Mouse (Mus musculus): ENCODE data around the gene Gm21905. TPM values are rescaled to one million over a fixed set of nuclear protein-coding genes. Genes with fewer than 3 reads are reported as not detected.

The Gm21905 gene
- not detected in 2 replicates for polyA plus RNA-seq (2014; fragmentation: Nextera tagmentation; extraction: Ambion mirVana)

GRCm38 (mm10) chr5:67946321-67946720 lies at the start of gene Gm21905:
Gene Gm21905 (minus strand): TSS chr5:67946421.
- no peaks in the 10 kb centered on the region for H3K9me3 ChIP-seq (ENCODE audit: control insufficient read depth, low read depth, low read length)
- no peaks in the 10 kb centered on the region for H3K27me3 ChIP-seq (ENCODE audit: control insufficient read depth, insufficient read depth, low read length)
- no peaks in the 10 kb centered on the region for H3K4me1 ChIP-seq (ENCODE audit: control insufficient read depth, insufficient read depth, low read length)
- H3K4me3 ChIP-seq (ENCODE audit: low read depth, low read length): no peak within 1 kb of the TSS
- WGBS: 81% methylated on average over 5 of the region's 5 CpGs
- no peak within 1 kb of the TSS for H3K9ac ChIP-seq (replicated peaks; ENCODE audit: low read depth, low read length)
- H3K4me2 ChIP-seq (replicated peaks; ENCODE audit: low read depth, low read length): no peak within 1 kb of the TSS
- H3K27ac ChIP-seq (ENCODE audit: low read length): no peak within 1 kb of the TSS
- ATAC-seq (ENCODE audit: insufficient number of reproducible peaks, insufficient read depth, low FRiP score, low read depth): no peak
- H3K36me3 ChIP-seq (ENCODE audit: control insufficient read depth, insufficient read depth, low read length): no peaks in the 10 kb centered on the region

GRCm38 (mm10) chr5:67990426-67990825 lies 44.2 kb upstream of the Gm21905 start:
- H3K4me3 ChIP-seq (ENCODE audit: low read depth, low read length): no peak overlapping the region
- no peak overlapping the region for H3K9ac ChIP-seq (replicated peaks; ENCODE audit: low read depth, low read length)
- no peaks in the 10 kb centered on the region for H3K9me3 ChIP-seq (ENCODE audit: control insufficient read depth, low read depth, low read length)
- H3K27me3 ChIP-seq (ENCODE audit: control insufficient read depth, insufficient read depth, low read length): no peaks in the 10 kb centered on the region
- no peaks in the 10 kb centered on the region for H3K36me3 ChIP-seq (ENCODE audit: control insufficient read depth, insufficient read depth, low read length)
- ATAC-seq (ENCODE audit: insufficient number of reproducible peaks, insufficient read depth, low FRiP score, low read depth): no peak
- H3K4me2 ChIP-seq (replicated peaks; ENCODE audit: low read depth, low read length): no peak overlapping the region
- H3K27ac ChIP-seq (ENCODE audit: low read length): no peak overlapping the region
- no peaks in the 10 kb centered on the region for H3K4me1 ChIP-seq (ENCODE audit: control insufficient read depth, insufficient read depth, low read length)

DNA sequence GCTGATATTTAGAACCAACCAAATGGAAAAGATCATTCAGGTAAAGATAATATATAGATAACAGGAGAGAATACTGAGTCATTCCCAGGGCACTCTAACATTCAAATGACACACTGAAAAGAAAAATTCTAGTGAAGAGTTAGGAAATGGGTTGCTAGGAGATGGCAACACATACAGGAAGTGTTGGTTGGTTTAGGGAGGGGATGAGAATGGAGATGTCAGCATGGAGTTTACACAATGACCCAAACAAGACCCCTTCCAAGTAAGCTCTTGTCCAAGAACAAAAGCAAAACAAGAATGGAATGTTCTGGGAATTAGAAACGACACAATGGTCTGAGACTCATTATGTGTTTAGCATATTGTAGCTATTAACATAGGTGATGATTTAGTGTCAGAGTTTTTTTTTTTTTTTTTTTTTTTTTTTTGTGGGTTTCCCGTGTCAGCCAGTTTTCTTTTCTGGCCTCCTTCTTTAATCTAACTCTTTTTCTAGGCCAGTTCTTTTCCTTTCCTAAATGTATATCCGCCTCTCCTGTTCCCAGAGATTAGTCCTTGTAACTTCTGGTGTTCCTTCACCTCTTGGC lies 35.8 kb upstream of the Gm21905 start:
- H3K4me3 ChIP-seq (ENCODE audit: low read depth, low read length): no peak overlapping the region

GRCm38 (mm10) chr5:67969536-67969935 lies 23.3 kb upstream of the Gm21905 start:
- no peaks in the 10 kb centered on the region for H3K36me3 ChIP-seq (ENCODE audit: control insufficient read depth, insufficient read depth, low read length)
- no peak overlapping the region for H3K27ac ChIP-seq (ENCODE audit: low read length)
- no peak overlapping the region for H3K4me2 ChIP-seq (replicated peaks; ENCODE audit: low read depth, low read length)
- H3K4me1 ChIP-seq (ENCODE audit: control insufficient read depth, insufficient read depth, low read length): no peaks in the 10 kb centered on the region
- H3K27me3 ChIP-seq (ENCODE audit: control insufficient read depth, insufficient read depth, low read length): no peaks in the 10 kb centered on the region
- no peak for ATAC-seq (ENCODE audit: insufficient number of reproducible peaks, insufficient read depth, low FRiP score, low read depth)
- H3K9me3 ChIP-seq (ENCODE audit: control insufficient read depth, low read depth, low read length): no peaks in the 10 kb centered on the region
- H3K4me3 ChIP-seq (ENCODE audit: low read depth, low read length): no peak overlapping the region
- no peak overlapping the region for H3K9ac ChIP-seq (replicated peaks; ENCODE audit: low read depth, low read length)
- WGBS: 79% methylated on average over 7 of the region's 7 CpGs

More for the DNA sequence above, 35.8 kb upstream of the Gm21905 start:
- no peaks in the 10 kb centered on the region for H3K27me3 ChIP-seq (ENCODE audit: control insufficient read depth, insufficient read depth, low read length)
- no peak overlapping the region for H3K4me2 ChIP-seq (replicated peaks; ENCODE audit: low read depth, low read length)
- H3K9ac ChIP-seq (replicated peaks; ENCODE audit: low read depth, low read length): no peak overlapping the region
- H3K36me3 ChIP-seq (ENCODE audit: control insufficient read depth, insufficient read depth, low read length): no peaks in the 10 kb centered on the region
- 63% methylated on average over 3 of the region's 3 CpGs for WGBS
- H3K9me3 ChIP-seq (ENCODE audit: control insufficient read depth, low read depth, low read length): no peaks in the 10 kb centered on the region
- no peak for ATAC-seq (ENCODE audit: insufficient number of reproducible peaks, insufficient read depth, low FRiP score, low read depth)
- H3K27ac ChIP-seq (ENCODE audit: low read length): no peak overlapping the region
- H3K4me1 ChIP-seq (ENCODE audit: control insufficient read depth, insufficient read depth, low read length): no peaks in the 10 kb centered on the region

GRCm38 (mm10) chr5:67961708-67962629 lies 15.7 kb upstream of the Gm21905 start:
- no peak overlapping the region for H3K4me3 ChIP-seq (ENCODE audit: low read depth, low read length)
- 73% methylated on average over 7 of the region's 7 CpGs for WGBS
- no peaks in the 10 kb centered on the region for H3K4me1 ChIP-seq (ENCODE audit: control insufficient read depth, insufficient read depth, low read length)
- H3K27me3 ChIP-seq (ENCODE audit: control insufficient read depth, insufficient read depth, low read length): no peaks in the 10 kb centered on the region
- H3K36me3 ChIP-seq (ENCODE audit: control insufficient read depth, insufficient read depth, low read length): no peaks in the 10 kb centered on the region
- no peak overlapping the region for H3K9ac ChIP-seq (replicated peaks; ENCODE audit: low read depth, low read length)
- H3K9me3 ChIP-seq (ENCODE audit: control insufficient read depth, low read depth, low read length): no peaks in the 10 kb centered on the region
- no peak overlapping the region for H3K4me2 ChIP-seq (replicated peaks; ENCODE audit: low read depth, low read length)
- ATAC-seq (ENCODE audit: insufficient number of reproducible peaks, insufficient read depth, low FRiP score, low read depth): no peak
- H3K27ac ChIP-seq (ENCODE audit: low read length): no peak overlapping the region

GRCm38 (mm10) chr5:67955486-67955885 lies 9.3 kb upstream of the Gm21905 start:
- WGBS: 77% methylated on average over 7 of the region's 7 CpGs
- Histone ChIP-seq H3K4me1 (ENCODE audit: control insufficient read depth, insufficient read depth, low read length) (no peaks in the 10 kb centered on the region), H3K36me3 (ENCODE audit: control insufficient read depth, insufficient read depth, low read length) (no peaks in the 10 kb centered on the region), H3K9me3 (ENCODE audit: control insufficient read depth, low read depth, low read length) (no peaks in the 10 kb centered on the region), H3K4me3 (ENCODE audit: low read depth, low read length) (no peak overlapping the region), H3K9ac (replicated peaks; ENCODE audit: low read depth, low read length) (no peak overlapping the region), H3K27ac (ENCODE audit: low read length) (no peak overlapping the region), H3K27me3 (ENCODE audit: control insufficient read depth, insufficient read depth, low read length) (no peaks in the 10 kb centered on the region), H3K4me2 (replicated peaks; ENCODE audit: low read depth, low read length) (no peak overlapping the region)
- no peak for ATAC-seq (ENCODE audit: insufficient number of reproducible peaks, insufficient read depth, low FRiP score, low read depth)

DNA sequence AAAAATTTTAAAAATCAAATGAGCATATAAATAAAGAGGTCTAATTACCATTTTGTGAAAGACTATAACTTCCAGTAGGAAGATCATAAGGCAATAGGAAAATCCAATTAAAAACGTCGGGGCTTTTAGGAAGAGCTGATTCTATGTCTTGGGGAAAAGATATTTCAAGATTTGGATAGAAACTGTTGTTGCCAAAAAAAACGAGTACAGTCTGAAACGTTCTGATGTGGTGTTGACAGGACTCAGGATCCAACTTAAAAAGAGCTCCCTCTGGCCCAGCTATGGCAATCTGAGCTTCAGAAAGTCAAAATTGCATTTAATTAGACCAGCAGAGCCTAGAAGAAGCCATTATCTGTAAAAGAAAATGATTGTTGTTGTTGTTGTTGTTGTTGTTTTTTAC lies 7.9 kb upstream of the Gm21905 start:
- H3K4me2 ChIP-seq (replicated peaks; ENCODE audit: low read depth, low read length): no peak overlapping the region
- H3K27me3 ChIP-seq (ENCODE audit: control insufficient read depth, insufficient read depth, low read length): no peaks in the 10 kb centered on the region
- no peak overlapping the region for H3K9ac ChIP-seq (replicated peaks; ENCODE audit: low read depth, low read length)
- 83% methylated on average over 4 of the region's 4 CpGs for whole genome bisulfite sequencing
- ATAC-seq (ENCODE audit: insufficient number of reproducible peaks, insufficient read depth, low FRiP score, low read depth): no peak
- H3K36me3 ChIP-seq (ENCODE audit: control insufficient read depth, insufficient read depth, low read length): no peaks in the 10 kb centered on the region
- H3K4me1 ChIP-seq (ENCODE audit: control insufficient read depth, insufficient read depth, low read length): no peaks in the 10 kb centered on the region
- no peak overlapping the region for H3K4me3 ChIP-seq (ENCODE audit: low read depth, low read length)
- no peak overlapping the region for H3K27ac ChIP-seq (ENCODE audit: low read length)
- H3K9me3 ChIP-seq (ENCODE audit: control insufficient read depth, low read depth, low read length): no peaks in the 10 kb centered on the region

DNA sequence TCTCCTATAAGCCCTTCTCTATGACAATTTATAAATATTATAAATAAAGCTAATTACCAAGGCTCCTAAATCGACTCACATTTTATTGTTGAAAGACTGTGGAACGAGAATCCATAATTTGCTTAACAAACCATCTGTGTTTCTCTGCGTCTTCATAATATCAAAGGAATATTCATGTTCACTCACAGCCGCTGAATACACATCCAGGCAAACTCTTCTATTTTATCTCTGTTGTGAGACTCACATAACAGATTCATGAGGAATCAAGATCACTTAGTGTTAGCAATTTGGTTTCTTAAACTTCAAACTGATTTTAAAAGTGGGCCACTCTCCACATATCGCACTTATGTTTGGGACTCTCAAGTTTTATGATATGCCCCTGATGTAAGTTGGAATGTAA lies 1.9 kb upstream of the Gm21905 start:
- no peak overlapping the region for H3K9ac ChIP-seq (replicated peaks; ENCODE audit: low read depth, low read length)
- ATAC-seq (ENCODE audit: insufficient number of reproducible peaks, insufficient read depth, low FRiP score, low read depth): no peak
- no peaks in the 10 kb centered on the region for H3K36me3 ChIP-seq (ENCODE audit: control insufficient read depth, insufficient read depth, low read length)
- H3K27ac ChIP-seq (ENCODE audit: low read length): no peak overlapping the region
- H3K4me2 ChIP-seq (replicated peaks; ENCODE audit: low read depth, low read length): no peak overlapping the region
- H3K4me1 ChIP-seq (ENCODE audit: control insufficient read depth, insufficient read depth, low read length): no peaks in the 10 kb centered on the region
- WGBS: 90% methylated on average over 5 of the region's 5 CpGs
- H3K9me3 ChIP-seq (ENCODE audit: control insufficient read depth, low read depth, low read length): no peaks in the 10 kb centered on the region
- H3K27me3 ChIP-seq (ENCODE audit: control insufficient read depth, insufficient read depth, low read length): no peaks in the 10 kb centered on the region
- H3K4me3 ChIP-seq (ENCODE audit: low read depth, low read length): no peak overlapping the region

Data from stomach, embryonic 14.5 days (tissue).